Mouse (Mus musculus) lung, postnatal 0 days (tissue): ENCODE measurements at regions not wholly inside any gene's neighbourhood (a gene's known extent, or its start where the extent isn't known, plus 50 kb on each side); places are given as distances from the start of the nearest gene placed in this dataset.

Experiments
- ATAC-seq: fragments of 200-750 bp; cut with Nextera tagmentation; 2 replicates; pipeline ENCODE4 v1.8.0; 2017; ENCODE audit warnings: moderate library complexity
- DNase-seq: peaks from one replicate; pipeline ENCODE4 v3.0.0-alpha.2; 2016; ENCODE audit warnings: low spot score
- H3K27ac ChIP-seq: fragments of 300-500 bp; sonication (generic); 2 replicates; pipeline ENCODE4 v1.5.1; 2014; ENCODE audit warnings: antibody characterized with exemption, mild to moderate bottlenecking, low read length, mixed read lengths
- H3K27me3 ChIP-seq: fragments of 300-500 bp; sonication (generic); replicated peaks from 2 replicates; pipeline ENCODE4 v1.6.1; 2014; ENCODE audit warnings: low read length, mixed read lengths; ENCODE audit not compliant: insufficient read depth
- H3K36me3 ChIP-seq: fragments of 300-500 bp; sonication (generic); 2 replicates; pipeline ENCODE4 v1.6.1; 2014; ENCODE audit warnings: low read length, mixed read lengths; ENCODE audit not compliant: insufficient read depth
- H3K4me1 ChIP-seq: fragments of 300-500 bp; sonication (generic); 2 replicates; pipeline ENCODE4 v1.6.1; 2014; ENCODE audit warnings: antibody characterized with exemption, low read depth, low read length, mixed read lengths; ENCODE audit not compliant: insufficient read depth
- H3K4me2 ChIP-seq: fragments of 300-500 bp; sonication (generic); replicated peaks from 2 replicates; pipeline ENCODE4 v1.6.1; 2014; ENCODE audit warnings: low read depth, mild to moderate bottlenecking, low read length, moderate library complexity, mixed read lengths
- H3K4me3 ChIP-seq: fragments of 300-500 bp; sonication (generic); 2 replicates; pipeline ENCODE4 v1.5.1; 2014; ENCODE audit warnings: low read depth, low read length
- H3K9ac ChIP-seq: fragments of 300-500 bp; sonication (generic); replicated peaks from 2 replicates; pipeline ENCODE4 v1.6.1; 2014; ENCODE audit warnings: low read depth, mild to moderate bottlenecking
- H3K9me3 ChIP-seq: fragments of 300-500 bp; sonication (generic); 2 replicates; pipeline ENCODE4 v1.6.1; 2016; ENCODE audit warnings: low read length, mixed read lengths
- CTCF ChIP-seq: IDR thresholded peaks from 2 replicates; pipeline ENCODE4 v1.5.1; 2016; ENCODE audit warnings: antibody characterized with exemption, mild to moderate bottlenecking
- EP300 ChIP-seq: IDR thresholded peaks from 2 replicates; pipeline ENCODE4 v1.6.1; 2016; ENCODE audit warnings: antibody characterized with exemption, mild to moderate bottlenecking, control low read depth
- WGBS: fragments of 180-500 bp; shearing (Covaris S2); extraction: QIAGEN DNeasy Blood & Tissue Kit; methylation state at CpG from one replicate; pipeline ENCODE4 v1.1.7; 2014; 5-methylcytosine and 5-hydroxymethylcytosine counted together

DNA sequence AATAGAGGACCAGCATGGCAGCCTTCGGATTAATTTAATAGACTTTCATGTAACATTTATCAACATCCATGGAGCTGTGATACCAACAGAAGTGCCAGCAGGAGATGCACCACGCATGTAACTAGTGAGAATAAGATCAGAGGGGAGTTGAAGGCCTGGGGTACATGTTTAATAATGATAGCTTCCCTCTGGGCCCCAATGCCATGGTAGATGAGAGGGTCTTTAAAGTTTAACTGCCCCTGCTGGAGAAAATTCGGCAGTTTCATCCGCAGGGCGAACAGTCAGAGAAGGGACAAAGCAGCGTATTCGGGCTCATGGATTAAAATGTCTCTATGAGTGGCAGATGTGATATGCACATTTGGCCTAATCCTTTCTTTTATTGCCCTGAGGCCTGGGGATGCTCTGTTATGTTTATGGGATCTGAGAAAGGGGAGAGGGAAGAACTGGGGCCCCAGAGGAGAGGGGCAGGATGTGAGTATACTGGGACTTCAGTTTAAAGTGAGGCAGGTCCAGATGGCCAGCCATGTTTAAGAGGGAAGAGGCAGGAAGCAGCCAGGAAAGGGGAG, 114.1 kb downstream of the Pdgfra start:
- no peak overlapping the region for H3K27ac ChIP-seq
- H3K9me3 ChIP-seq = no peaks in the 10 kb centered on the region
- no peak for TF ChIP-seq CTCF
- no peak for TF ChIP-seq EP300

GRCm38 (mm10) chr5:75266871-75267270, 114.8 kb downstream of the Pdgfra start:
- ATAC-seq (no peak), DNase-seq (no peak)
- whole genome bisulfite sequencing = 61% methylated on average over 4 of the region's 4 CpGs

More for the DNA sequence above, 114.1 kb downstream of the Pdgfra start:
- no peak overlapping the region for H3K9ac ChIP-seq
- no peaks in the 10 kb centered on the region for H3K27me3 ChIP-seq
- H3K4me2 ChIP-seq = no peak overlapping the region
- no peak overlapping the region for H3K4me3 ChIP-seq
- DNase-seq = no peak
- H3K36me3 ChIP-seq = no peaks in the 10 kb centered on the region
- ATAC-seq = no peak
- H3K4me1 ChIP-seq = no peaks in the 10 kb centered on the region
- WGBS = 90% methylated on average over 7 of the region's 7 CpGs

DNA sequence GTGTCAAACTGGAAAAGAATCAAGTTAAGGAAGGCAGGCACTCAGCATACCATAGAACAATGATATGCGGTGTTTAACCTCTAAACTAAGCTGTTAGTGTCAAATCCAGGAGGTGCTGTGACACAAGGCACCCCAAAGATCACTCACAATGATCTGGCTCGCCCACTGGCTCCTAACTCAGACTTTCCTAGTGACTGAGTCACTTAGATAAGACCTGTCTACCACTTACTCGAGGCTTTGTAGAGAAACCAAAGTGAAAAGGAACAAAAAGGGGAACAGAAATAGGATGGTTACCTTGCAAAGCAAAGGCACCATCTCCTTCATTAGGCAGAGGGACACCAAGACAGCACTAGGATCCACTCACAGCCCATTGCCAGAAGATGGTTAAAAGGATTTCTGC, 115.7 kb downstream of the Pdgfra start:
- TF ChIP-seq CTCF (no peak), EP300 (no peak)
- no peaks in the 10 kb centered on the region for H3K4me1 ChIP-seq
- 78% methylated on average over 3 of the region's 3 CpGs for WGBS
- no peak overlapping the region for H3K4me2 ChIP-seq
- no peak overlapping the region for H3K27ac ChIP-seq
- no peaks in the 10 kb centered on the region for H3K36me3 ChIP-seq
- H3K27me3 ChIP-seq = no peaks in the 10 kb centered on the region
- H3K9me3 ChIP-seq = no peaks in the 10 kb centered on the region
- ATAC-seq (no peak), DNase-seq (no peak)
- no peak overlapping the region for H3K4me3 ChIP-seq
- H3K9ac ChIP-seq = no peak overlapping the region

More at GRCm38 (mm10) chr5:75266871-75267270, 114.8 kb downstream of the Pdgfra start:
- TF ChIP-seq EP300 (no peak), CTCF (no peak)
- H3K9ac ChIP-seq = no peak overlapping the region
- H3K27ac ChIP-seq = no peak overlapping the region
- no peak overlapping the region for H3K4me2 ChIP-seq
- no peaks in the 10 kb centered on the region for H3K9me3 ChIP-seq
- no peaks in the 10 kb centered on the region for H3K27me3 ChIP-seq
- H3K4me3 ChIP-seq = no peak overlapping the region
- no peaks in the 10 kb centered on the region for H3K4me1 ChIP-seq
- no peaks in the 10 kb centered on the region for H3K36me3 ChIP-seq

GRCm38 (mm10) chr5:75278041-75278440, 125.9 kb downstream of the Pdgfra start:
- Histone ChIP-seq H3K4me1 (no peaks in the 10 kb centered on the region), H3K27ac (no peak overlapping the region), H3K9ac (no peak overlapping the region), H3K4me3 (no peak overlapping the region), H3K4me2 (no peak overlapping the region), H3K27me3 (no peaks in the 10 kb centered on the region), H3K36me3 (no peaks in the 10 kb centered on the region), H3K9me3 (no peaks in the 10 kb centered on the region)
- TF ChIP-seq EP300 (no peak), CTCF (no peak)
- ATAC-seq (no peak), DNase-seq (no peak)
- 92% methylated on average over 3 of the region's 3 CpGs for WGBS

DNA sequence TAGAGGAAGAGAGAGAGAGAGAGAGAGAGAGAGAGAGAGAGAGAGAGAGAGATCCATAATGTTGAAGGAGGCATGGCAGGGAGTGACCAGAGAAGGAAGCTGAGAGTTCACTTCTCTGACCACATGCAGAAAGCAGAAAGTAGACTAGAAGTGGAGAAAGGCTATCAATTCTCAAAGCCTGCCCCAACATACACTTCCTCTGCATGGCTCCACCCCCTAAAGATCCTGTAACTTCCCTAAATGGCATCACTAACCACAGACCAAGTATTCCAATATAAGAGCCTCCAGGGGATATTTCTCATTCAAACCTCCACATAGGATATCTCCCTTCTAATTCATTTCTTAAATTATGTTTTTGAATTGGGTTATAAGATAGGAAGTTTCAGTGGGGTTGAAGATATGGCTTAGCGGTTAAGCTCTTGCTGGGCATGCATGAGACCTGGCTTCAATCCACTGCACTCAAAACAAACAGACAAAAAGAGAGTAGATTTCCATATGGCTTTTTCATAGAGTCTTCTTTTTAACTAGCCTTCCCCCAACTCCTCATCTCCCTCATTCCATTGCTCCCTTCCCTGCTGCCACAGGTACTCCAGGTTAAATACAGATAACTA, 127.6 kb downstream of the Pdgfra start:
- Histone ChIP-seq H3K36me3 (no peaks in the 10 kb centered on the region), H3K4me2 (no peak overlapping the region), H3K9ac (no peak overlapping the region), H3K9me3 (no peaks in the 10 kb centered on the region), H3K4me1 (no peaks in the 10 kb centered on the region), H3K4me3 (no peak overlapping the region), H3K27ac (no peak overlapping the region), H3K27me3 (no peaks in the 10 kb centered on the region)
- WGBS = 86% methylated on average over 1 of the region's 1 CpGs
- no peak for ATAC-seq
- TF ChIP-seq CTCF = no peak
- DNase-seq = no peak

- ATAC-seq = no peak
- Histone ChIP-seq H3K9ac (no peak overlapping the region), H3K36me3 (no peaks in the 10 kb centered on the region), H3K9me3 (no peaks in the 10 kb centered on the region), H3K4me2 (no peak overlapping the region), H3K27me3 (no peaks in the 10 kb centered on the region), H3K27ac (no peak overlapping the region), H3K4me3 (no peak overlapping the region), H3K4me1 (no peaks in the 10 kb centered on the region)
- DNase-seq = no peak
- WGBS = 56% methylated on average over 3 of the region's 3 CpGs
- TF ChIP-seq EP300 = peak; percentile 13; the same call in 1 of the 2 replicates
- no peak for TF ChIP-seq CTCF
Measured at GRCm38 (mm10) chr5:75280698-75281097, 128.6 kb downstream of the Pdgfra start.

DNA sequence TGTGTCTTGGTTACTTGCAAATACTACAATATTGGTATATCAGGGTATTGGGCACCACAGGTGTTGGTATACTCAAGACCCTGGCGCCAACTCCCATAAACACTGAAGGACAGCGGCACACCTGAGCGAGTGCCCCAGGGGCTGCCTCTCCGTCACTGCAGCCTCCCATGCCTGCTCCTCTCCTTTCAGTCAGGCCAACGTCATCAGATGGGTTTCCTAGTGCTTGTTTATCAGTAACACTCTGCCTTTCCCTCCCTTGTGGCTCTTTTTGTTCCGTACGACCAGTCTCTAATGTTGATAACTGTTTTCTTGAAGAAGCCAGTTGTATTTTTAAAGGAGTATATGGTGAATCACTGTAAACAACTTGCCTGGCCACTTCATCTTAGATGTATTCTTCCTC, 129.4 kb downstream of the Pdgfra start:
- Histone ChIP-seq H3K27ac (no peak overlapping the region), H3K4me3 (no peak overlapping the region), H3K27me3 (no peaks in the 10 kb centered on the region), H3K9me3 (no peaks in the 10 kb centered on the region), H3K9ac (no peak overlapping the region), H3K36me3 (no peaks in the 10 kb centered on the region), H3K4me1 (no peaks in the 10 kb centered on the region), H3K4me2 (no peak overlapping the region)
- TF ChIP-seq CTCF (no peak), EP300 (no peak)
- no peak for ATAC-seq
- no peak for DNase-seq
- WGBS = 81% methylated on average over 7 of the region's 7 CpGs
